Mouse (Mus musculus) megakaryocyte, embryonic 14.5 days (primary cell): ENCODE measurements around the gene Chd2.

Experiments used
- FLI1 ChIP-seq: IDR thresholded peaks from 2 replicates; pipeline ENCODE4 v1.6.1; 2012; ENCODE audit warnings: low read length, inconsistent platforms, mixed read lengths
- GATA1 ChIP-seq: IDR thresholded peaks from 3 replicates; pipeline ENCODE4 v1.6.1; 2012; ENCODE audit warnings: mixed read lengths, low read length, inconsistent platforms, borderline replicate concordance

DNA sequence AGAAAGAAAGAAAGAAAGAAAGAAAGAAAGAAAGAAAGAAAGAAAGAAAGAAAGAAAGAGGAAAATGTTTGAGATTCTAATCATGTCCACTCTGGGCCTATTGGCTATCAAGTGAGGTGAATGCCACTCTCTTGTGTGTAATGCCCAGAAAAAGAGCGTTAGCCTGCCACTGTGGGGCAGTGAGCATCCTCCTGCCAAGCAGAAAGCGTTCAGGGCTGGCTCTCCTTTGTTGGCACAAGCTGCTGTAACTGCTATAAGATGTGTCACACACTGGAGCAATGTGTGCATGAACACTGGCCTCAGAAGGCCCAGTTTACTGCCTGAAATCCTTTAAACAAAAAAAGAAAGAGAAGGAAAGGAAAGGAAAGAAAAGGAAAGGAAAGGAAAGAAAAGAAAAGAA is 139.5 kb downstream of the Chd2 start:
- no peak for TF ChIP-seq GATA1
- TF ChIP-seq FLI1: no peak
